Mouse (Mus musculus) embryonic fibroblast, embryonic 13.5 days (primary cell): ENCODE data around the gene Zdhhc13.

Experiments
- CTCF ChIP-seq: IDR thresholded peaks from 2 replicates; pipeline ENCODE4 v1.5.1; 2011; ENCODE audit warnings: mild to moderate bottlenecking, control low read depth, low read length, moderate library complexity, borderline replicate concordance; ENCODE audit not compliant: insufficient read depth
- POLR2A ChIP-seq: IDR thresholded peaks from 2 replicates; pipeline ENCODE4 v1.6.1; 2011; ENCODE audit warnings: low read depth, mild to moderate bottlenecking, control low read depth, low read length, moderate library complexity

DNA sequence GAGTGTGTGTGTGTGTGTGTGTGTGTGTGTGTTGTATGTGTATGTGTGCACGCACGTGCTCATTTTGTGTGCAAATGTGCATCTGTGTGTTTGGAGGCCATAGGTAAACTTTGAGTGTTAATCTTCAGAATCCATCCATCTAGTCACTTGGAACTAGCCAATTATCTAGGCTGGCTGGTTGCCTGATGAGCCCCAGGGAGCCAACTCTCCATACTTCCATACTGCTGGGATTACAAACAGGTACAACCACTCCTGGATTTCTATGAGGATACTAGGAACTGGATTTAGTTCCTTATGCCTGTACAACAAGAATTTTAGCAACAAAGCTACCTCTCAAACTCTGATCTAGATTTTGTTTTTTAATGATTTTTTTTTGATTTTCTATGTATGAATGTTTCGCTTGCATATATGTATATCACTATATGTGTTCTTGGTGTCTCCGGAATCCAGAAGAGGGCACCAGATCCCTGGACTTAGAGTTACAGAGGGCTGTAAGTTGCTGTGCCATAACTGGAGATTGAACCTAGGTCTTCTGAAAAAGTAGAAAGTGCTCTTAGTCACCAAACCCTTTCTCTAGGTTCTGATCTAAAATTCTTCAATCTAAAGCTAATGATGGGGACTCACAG is 32.4 kb upstream of the Zdhhc13 start:
- no peak for TF ChIP-seq CTCF
- no peak for TF ChIP-seq POLR2A
